Mouse (Mus musculus): ENCODE data around the gene E330017A01Rik. TPM values are rescaled to one million over a fixed set of nuclear protein-coding genes. Genes with fewer than 3 reads are reported as not detected.

The E330017A01Rik gene
- not detected in 2 replicates for polyA plus RNA-seq (2012; rRNA removed)

DNA sequence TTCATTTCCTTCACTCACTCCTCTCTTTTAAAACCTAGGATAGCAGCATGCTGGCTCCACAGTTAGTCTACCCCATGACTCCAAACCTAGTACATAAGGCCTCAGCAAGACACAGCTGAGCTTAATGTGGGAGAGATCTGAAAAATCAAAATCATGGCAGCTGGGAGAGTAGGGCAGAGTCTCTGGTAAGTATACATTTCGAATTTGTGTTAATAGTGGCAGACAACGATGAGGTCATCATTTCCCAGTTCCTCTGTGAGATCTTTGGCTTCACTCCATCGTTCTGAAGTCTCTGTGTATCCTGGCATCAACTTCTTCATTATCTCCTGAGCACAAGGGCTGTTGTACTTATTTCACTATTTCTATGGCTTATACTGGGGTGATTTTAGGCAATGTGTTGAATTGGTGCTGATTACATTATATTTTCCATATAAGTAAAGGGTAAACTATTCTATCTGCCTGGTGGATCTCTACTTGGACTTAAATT lies at the start of gene E330017A01Rik:
E330017A01Rik (minus strand) TSS at position 51 of the 487 bp plus-strand sequence.

DNA sequence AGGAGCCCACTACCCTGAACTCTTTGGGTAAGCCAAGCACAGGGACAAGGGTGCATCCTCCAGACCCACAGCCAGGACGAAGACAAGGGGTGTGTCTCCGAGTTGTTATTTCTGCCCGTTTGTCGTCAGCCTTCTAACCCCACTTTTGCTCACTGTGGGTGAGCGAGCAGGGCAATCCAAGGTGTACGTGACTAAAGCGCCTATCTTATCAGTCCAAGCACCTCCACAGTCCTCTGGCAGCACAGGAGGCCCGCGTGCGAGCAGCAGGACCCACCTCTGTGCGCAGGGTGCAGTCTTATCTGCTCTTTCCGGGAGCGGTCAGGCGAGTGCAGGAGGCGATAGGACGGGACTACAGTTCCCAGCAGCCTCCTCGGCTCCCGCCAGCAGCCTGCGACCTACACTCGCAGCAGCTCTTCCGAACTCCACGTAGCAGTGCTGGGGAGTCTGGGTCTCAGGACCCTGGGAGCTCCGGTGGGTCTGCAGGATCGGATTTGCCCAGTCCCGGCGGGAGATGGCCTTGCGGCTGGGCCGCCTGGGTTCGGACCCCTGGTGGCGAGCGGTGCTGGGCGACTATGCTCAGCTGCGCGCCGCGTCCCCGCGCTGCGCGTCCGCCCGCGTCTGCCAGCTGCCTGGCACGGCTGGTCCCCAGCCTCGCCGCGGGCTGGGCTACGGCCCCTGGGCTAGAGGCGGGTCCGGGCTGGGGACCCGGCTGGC lies 31.5 kb upstream of the E330017A01Rik start, which contains the start of gene Cpox:
Cpox (plus strand) TSS at position 376 of the 714 bp plus-strand sequence.

GRCm38 (mm10) chr16:58616878-58617277 lies 21.7 kb downstream of the E330017A01Rik start, which contains the start of gene Gm813:
Gene Gm813 (minus strand): TSS chr16:58616978.

Other genes starting within 250 kb of the E330017A01Rik start
- gene Dcbld2, start 230.3 kb downstream of the E330017A01Rik start, polyA plus RNA-seq (2012; rRNA removed), result 6.6 and 8.0 TPM in 2 replicates
- gene St3gal6, start 114.5 kb downstream of the E330017A01Rik start, polyA plus RNA-seq (2012; rRNA removed), result 61.8 and 96.0 TPM in 2 replicates
- not detected in 2 replicates for gene Gm813, start 21.8 kb downstream of the E330017A01Rik start, polyA plus RNA-seq (2012; rRNA removed)
- 14.6 and 15.9 TPM in 2 replicates for gene Cpox, start 31.6 kb upstream of the E330017A01Rik start, polyA plus RNA-seq (2012; rRNA removed)
- 0.25 and 0.70 TPM in 2 replicates for gene Gpr15, start 80.3 kb upstream of the E330017A01Rik start, polyA plus RNA-seq (2012; rRNA removed)
- 52.8 and 69.2 TPM in 2 replicates for gene Cldnd1, start 89.2 kb upstream of the E330017A01Rik start, polyA plus RNA-seq (2012; rRNA removed)
- gene Olfr172, start 124.4 kb upstream of the E330017A01Rik start, polyA plus RNA-seq (2012; rRNA removed), result not detected in 2 replicates
- gene Olfr173, start 161.5 kb upstream of the E330017A01Rik start, polyA plus RNA-seq (2012; rRNA removed), result not detected in 2 replicates
- gene Olfr175-ps1, start 188.0 kb upstream of the E330017A01Rik start, polyA plus RNA-seq (2012; rRNA removed), result not detected in 2 replicates
- not detected in 2 replicates for gene Olfr177, start 236.0 kb upstream of the E330017A01Rik start, polyA plus RNA-seq (2012; rRNA removed)